Mouse (Mus musculus): ENCODE results near the gene Tmem72.

Gene Tmem72

DNA sequence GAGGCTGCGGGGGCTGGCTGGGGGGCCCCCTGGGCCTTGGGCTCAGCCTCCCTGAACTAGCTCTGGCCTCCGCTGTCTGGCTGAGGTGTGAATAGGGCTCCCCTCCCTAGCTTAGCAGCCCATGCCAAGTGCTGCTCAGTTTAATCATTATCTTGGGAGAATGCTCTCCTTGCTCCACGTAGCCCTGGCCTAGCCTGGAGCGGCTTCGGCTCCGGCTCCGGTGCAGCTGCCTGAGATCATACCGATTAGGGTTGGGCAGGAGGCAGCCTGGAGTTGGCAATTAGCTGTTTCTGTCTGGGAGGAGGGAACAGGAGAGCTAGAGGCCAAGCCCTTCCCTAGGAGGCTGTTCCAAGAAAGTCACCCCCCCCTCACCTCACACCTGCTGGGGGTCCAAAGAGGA is at the start of gene Tmem72:
Gene Tmem72 (minus strand): TSS at position 248 of the 400 bp plus-strand sequence.
- DNase-seq: no peak

DNA sequence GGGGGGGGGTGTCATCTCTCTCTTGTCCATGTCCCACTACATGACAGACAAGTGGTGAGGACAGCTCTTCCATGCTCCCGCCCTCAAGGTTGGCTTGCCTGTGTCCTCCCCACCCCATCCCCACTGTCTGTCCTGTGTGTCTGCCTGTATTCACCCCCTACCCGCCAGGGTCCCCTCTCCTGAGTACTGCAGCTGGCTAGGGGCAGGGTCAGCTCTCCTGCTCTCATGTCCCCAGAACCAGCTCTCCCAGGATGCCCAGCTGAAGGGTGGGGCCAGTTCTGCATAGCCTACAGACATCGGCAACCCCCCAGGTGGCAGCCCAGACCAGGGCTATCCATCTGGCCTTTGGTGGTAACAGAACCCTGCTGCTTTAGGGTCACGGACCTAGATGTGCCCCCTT is 47.8 kb upstream of the Tmem72 start:
- DNase-seq: no peak

DNA sequence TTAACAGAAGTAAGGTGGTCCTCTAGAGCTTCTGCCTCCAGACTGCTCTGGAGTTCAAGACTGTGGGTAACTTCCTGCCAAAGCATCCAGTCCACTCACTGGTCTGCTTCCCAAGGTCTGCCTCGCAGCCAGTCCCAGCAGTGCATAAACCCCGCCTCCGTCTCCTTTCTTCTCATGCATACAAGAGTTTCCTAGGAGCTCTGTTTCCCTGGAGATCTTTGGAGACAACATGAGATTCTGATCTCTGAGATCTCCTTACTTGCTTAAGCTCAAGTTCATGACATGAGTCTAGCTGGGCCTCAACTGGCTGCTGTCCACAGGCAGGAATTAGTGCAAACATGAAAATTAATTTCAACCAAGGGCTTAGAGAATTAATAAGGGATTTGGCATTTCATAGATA is 45.6 kb upstream of the Tmem72 start:
- DNase-seq: no peak

DNA sequence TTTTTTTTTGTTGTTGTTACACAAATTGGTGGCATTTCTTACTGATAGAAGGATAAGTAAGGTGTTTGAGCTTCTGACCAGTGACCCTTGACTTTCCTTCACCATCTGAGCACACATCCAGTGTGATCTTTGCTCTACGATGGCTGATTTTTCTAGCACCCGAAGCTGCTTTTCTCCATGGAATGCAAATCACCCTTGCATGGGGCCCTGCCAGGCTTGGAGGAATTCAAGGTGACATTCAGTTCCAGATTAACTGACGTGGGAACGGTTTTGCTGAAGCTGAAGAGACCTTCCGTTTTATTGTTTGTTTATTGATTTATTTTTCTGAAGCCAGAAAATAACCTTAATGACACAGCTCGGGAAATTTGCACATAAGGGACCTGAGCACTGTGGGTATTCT is 43.5 kb upstream of the Tmem72 start:
- DNase-seq: no peak

DNA sequence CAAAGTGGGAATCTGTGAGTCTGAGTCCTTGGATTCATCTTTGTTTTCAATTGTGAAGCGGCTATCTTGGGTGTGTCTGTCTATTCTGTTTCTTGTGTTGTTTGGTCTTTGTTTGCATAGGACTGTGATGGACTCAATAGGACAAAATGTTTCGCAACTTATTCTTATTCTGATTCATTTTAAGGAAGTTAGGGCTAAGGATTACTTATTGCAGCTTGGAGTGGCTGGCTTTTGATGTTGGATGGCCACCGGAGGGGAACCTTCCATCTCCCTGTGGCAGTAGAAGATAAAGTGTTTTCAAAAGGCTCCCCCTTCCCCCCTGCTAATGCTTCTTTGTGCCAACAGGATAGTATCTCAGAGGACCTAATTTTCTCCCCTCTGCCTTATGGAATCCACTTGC is 39.7 kb upstream of the Tmem72 start:
- DNase-seq: no peak

DNA sequence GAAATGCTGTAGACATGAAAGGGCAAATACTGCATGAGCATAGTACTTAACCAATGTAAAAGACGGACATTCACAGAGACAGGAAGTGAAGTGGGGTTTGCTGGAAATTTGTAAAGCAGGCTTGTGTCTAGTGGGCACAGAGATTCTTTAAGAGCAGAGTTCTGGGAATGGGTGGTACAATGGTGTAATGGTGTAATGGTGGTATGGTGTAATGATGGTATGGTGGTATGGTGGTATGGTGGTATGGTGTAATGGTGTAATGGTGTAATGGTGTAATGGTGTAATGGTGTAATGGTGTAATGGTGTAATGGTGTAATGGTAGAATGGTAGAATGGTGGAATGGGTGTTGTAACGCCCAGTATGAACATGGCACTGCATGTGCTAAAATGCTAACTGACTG is 21.3 kb upstream of the Tmem72 start:
- DNase-seq: no peak

DNA sequence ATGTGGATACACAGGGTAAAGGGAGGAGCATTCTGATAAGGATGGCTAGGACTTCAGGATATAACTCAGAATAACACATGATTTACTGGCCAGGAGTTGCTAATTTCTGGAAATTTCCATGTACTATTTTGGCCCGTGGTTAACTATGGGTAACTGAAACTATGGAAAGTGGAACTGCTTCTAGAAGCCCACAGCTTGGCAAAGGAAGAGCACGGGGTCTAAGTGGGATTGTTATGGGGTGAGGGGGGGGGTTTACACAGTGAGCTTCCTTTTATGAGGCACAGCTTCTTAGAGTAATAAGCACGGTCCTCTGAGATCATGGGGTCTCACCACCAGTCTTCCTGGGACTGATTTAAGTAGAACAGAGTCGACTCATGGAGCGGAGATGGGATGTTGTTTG is 18.6 kb upstream of the Tmem72 start:
- DNase-seq: no peak

DNA sequence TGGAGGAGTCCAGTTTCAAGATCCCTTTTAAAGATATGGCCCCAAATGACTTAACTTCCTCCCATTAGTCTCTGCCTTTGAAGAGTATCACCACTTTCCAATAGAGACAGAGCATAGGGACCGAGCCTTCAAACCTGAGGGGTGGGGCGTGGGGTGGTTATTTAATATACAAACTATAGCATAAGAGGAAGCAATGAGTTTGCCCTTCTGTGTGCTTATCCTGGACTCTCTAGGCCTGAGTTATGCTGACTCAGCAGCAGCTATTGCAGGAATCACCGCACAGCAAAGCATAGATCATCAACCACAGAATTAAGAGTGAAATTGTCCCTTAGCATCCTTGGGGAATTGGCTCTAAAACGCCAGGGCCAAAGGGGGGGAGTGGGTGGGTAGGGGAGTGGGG is 16.9 kb upstream of the Tmem72 start:
- DNase-seq: no peak

DNA sequence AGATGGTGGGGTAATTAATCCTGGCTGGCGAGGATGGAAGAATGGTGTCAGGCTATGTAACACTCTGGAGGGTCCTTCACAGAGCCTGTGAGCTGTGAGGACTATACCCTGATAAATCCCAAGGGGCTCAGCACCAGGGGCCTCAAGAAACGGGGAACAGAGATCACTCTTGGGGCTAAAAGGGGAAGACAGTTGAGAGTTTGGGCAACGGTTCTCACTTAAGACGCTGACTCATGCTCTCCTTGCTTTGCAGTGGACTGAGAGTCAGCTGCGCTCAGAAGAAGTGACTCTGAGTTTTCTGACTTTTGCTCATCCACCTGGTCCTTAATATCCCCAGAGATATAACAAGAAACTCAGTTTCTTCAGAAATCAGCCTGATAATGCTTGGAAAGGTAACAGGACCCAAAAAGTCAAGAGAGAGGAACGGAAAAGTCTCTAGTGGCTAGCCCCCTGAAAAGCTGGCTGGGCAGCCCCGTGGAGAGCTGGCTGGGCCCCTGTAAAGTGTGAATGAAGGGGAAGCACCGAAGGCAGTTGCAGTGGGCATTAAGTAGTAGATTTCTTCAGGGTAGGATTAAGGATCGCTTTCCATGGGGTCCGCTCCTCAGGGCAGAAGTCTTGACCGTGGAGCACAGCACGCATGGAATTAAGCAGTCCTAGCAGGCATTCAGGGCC is 7.9 kb upstream of the Tmem72 start:
- DNase-seq: no peak

DNA sequence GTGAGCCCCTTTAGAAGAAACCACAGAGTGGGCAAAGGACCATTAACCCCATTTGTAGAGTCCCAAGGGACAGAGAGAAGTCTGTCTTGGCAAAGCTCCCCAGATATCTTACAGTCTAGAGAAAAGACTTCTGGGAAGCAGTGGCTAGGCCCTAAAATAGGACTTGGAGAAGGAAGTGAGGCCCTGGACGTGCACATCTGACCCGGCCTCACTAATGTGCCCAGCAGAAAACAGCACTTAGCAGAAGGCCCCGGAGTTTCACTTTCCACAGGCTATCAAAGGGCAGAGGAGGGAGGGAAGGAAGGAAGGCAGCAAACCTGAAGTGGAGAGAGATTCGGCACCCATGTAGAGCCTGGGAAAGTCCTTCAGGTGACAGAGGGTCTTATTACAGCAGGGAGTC is 2.2 kb upstream of the Tmem72 start:
- no peak for DNase-seq

DNA sequence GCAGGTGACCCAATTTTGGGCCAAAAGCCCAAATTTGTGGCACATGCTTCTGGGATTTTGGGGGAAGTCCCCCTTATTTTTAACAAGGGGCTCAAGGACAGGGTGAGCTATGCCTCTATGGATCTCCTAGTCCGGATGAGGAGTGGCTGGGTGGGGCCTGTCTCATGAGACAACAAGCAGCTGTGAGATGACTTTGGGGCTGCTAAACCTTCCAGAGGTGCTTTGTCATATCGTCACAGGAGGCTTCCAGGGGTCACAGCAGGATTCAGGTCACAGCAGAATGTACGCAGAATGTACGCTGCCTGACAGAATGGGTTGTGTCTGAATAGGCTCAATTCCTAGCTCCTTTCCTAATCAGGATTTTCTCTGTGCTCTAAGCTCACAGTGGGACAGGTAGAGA is 1.6 kb upstream of the Tmem72 start:
- DNase-seq: no peak

DNA sequence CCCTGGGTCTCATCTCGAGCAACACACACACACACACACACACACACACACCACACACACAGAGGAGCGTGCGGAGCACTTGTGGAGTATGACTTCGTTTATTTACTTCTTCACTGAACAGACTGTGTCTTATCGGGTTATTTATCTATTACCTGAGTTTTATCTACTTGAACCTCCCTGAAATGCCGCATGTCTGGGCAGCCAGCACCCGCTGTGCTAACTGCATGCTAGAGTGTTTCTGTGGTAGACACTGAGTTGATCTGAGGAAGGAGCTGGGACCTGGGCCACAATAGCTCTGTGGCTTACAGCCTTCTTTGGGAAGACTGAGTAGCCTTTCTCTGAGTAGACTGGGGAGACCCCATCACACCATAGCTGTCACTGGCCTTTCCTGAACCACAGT is 1.1 kb upstream of the Tmem72 start:
- no peak for DNase-seq

DNA sequence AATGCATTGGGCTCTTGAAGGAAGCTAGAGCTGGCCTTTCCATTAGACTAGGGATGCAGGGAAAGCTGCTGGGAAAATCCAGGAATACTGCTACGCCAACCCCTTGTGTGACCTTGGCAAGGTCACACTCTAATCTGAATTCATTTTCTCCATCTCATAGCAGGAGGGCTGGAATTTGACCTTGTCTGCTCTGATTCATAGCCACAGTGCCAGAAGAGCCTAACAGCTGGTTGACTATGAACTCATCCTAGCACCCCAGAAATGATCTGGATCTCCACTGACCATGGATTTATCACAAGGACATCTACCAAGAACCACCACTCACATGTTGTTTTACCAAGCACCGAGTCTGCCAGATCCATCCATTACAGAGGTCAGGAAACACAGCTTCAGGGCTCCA is 1.5 kb downstream of the Tmem72 start:
- no peak for DNase-seq

DNA sequence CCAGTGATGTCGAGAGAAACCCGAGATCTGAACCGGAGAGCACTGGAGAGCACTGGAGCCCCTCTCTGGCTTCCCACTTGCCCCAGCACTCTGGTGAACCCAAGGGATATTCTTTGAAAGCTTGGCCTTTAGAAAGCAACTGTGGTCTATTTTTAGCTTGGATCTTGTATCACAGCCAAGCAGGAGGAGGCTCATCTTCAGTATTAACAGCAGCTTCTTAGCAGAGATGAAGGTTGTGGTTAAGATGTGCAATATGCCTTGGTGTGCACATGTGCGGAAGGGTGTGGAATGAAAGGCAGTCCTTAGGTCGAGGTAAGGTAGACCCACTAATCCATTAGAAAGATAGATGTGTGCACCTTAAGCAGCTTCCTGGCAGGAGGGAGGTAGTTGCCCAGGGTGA is 2.1 kb downstream of the Tmem72 start:
- DNase-seq: no peak

DNA sequence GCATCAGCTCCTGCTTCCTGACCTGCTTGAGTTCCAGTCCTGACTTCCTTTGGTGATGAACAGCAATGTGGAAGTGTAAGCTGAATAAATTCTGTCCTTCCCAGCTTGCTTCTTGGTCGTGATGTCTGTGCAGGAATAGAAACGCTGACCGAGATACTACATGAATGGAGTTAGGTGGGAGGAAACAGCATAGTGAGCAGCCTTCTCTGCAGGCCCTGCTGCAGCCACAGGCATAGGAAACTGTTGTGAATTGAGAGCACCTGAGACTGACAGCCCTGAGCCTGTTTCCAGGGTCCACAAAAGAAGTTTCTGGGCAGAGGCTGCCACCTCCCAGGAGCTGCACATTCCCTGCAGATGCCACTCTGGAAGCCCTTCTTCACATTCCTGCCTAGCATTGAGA is 2.7 kb downstream of the Tmem72 start:
- no peak for DNase-seq

DNA sequence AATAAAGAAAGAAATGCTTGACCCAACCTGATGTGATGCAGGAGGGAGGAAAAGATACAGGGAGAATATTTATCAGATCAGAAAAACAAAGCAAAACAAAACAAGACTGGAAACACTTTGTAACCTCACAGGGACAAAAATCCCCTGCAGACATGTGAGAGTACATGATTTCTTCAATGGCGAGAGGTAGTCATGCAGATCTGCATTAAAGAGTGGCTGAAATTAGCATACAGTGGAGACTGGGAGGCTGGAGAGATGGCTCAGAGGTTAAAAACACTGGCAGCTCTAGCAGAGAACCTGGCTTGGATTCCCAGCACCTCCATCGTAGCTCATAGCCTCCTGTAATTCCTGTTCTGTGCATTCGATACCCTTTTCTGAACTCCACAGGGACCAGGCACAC is 4.2 kb downstream of the Tmem72 start:
- DNase-seq: no peak

DNA sequence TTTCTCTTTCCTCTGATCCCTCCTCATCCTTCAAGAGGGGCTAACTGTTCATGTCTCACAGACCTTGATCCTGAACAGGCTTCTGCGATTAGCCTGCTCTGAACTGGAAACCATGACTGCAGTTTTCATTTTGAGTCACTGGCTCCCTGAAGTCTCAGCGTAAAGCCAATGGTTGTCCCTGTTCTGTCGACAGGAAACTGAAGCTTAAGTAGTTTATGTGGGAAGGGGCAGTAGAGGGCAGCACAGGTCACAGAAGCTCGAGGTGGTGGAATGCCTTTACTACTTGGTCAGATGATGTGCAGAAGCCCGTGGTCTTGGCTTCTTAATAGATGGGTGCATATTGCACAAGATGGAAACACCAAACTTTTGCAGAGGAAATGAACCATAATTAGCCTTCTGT is 4.7 kb downstream of the Tmem72 start:
- DNase-seq: no peak

DNA sequence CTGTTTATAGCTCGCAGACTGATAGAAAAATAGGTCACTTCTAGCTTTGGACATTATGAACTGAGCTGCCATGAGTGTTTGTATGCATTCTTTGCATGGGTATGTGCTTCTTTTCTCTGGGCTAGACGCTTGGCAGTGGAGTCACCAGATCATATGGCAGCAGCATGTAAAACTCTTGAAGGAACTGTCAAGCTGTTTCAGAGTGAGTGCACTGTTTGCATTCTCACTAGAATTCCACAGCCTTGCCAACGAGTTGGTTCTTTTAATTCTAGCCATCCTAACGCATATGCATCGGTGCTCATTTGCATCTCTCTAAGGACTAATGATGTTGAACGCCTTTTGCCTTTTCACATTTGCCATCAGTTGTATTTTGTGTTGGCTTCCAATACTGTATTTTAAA is 12.4 kb downstream of the Tmem72 start:
- no peak for DNase-seq

DNA sequence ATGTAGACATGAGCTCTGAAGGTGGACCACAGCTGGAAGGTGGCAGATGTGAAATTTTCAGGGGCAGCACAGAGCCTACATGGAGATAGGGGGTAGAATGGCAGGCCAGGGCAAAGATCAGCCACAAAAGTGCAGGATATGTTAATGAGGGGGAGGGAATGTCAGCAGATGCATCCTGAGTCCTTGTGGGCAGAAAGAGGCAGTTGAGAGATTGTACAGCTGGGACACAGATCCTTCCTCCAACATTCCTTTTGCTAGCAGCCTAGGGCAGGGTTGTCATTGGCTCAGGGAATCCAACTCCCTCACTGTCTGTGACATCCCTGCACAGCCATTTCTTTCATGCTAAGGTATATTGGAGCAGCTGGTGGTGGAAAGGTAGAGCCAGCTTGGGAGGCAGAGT is 15.9 kb downstream of the Tmem72 start:
- no peak for DNase-seq

DNA sequence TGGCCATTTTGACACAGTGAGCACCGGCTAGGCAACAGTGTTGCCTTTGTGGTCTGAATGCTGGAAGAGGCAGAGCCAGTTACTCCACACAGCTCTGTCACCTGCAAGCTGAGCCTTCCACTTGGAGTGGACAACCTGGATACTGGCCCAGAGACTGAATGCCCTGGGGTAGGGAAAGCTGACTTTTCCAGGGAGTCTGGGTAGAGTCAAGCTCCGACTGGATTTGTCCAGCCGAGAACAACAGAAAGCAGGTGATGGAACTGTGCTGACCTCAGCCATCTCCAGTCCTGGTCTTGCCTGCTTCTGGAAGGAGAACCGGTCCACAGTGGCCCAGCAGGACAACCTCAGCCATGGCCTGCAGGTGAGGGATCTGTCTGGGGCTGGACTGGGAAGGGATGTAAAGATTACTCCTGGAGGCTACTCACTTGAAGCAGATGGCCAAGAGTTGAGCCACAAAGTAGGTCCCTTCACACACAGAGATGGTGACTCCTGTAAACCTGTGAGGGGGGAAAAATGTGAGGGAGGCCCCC is 18.8 kb downstream of the Tmem72 start:
- DNase-seq: no peak

DNA sequence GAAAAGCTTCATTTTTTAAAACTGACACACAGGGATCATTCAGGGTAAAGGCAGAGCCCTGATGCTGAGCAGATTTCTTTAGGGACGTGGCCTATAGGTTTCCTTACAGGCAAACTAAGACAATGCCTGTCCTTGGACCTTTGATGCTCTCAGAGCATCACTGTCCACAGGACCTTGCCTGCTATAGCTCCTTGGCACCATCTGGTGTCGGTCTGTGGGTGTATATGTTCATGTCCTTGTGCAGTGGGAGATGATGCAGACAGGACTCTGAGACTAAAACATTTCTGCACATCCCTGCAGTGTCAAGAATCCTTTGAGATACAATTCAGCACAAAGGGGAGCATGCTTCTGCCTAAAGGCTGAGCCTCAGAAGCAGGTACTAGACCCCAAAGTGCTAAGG is 19.3 kb downstream of the Tmem72 start:
- DNase-seq: no peak

DNA sequence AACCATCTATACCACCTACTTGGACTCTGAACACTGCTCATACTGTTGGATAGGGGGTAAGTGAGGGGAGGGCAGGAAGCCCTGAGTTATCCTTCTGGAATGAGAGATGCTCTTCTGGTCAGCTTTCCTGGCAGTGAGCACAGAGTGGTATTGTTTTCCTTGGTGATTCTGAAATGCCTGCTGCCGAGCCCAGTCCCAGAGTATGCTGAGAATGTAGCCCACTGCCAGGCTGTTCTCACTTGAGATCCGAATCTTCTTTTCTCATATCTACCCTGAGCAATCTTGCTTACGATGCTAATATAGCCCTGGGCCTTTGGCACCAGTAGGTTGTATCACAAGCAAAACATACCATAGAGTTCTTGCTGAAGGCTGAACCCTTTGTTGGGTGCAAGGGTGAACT is 22.4 kb downstream of the Tmem72 start:
- no peak for DNase-seq

DNA sequence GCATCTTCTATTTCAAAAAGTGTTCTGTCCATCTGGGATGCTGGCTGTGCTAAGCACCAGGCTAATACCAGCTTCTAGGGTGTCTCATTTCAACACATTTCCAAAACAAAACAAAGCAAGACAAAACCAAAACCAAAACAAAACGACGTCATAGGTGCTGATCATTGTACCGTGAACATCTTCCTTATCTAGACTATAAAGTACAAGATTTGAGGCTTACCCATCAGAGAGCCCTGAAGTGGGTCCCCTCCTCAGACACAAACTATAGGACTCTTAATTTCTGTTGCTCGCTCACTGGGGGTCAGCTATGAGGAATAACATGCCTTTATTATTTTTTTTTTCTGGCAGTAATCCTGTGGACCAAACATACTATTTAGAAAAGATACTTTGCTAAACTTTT is 23.1 kb downstream of the Tmem72 start:
- no peak for DNase-seq

DNA sequence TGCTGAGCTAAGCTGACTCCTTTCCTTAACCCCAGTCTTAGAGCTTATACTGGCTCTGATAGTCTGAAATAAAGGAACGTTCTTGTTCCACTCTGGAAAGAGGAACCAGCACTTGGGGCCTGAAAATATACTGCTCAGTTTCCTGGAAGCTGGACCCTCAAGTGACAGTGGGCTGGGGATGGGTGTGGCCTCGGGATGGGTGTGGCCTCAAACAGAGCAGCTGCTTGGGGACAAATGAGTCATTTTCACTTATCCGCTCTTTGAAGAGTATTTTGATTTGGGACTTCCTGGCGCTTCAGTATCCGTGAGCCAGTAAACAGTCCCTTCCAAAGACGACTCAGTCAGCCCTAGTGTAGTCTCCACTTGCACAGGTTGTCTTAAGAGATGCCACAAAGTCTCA is 34.4 kb downstream of the Tmem72 start:
- peak; percentile 28 for DNase-seq

DNA sequence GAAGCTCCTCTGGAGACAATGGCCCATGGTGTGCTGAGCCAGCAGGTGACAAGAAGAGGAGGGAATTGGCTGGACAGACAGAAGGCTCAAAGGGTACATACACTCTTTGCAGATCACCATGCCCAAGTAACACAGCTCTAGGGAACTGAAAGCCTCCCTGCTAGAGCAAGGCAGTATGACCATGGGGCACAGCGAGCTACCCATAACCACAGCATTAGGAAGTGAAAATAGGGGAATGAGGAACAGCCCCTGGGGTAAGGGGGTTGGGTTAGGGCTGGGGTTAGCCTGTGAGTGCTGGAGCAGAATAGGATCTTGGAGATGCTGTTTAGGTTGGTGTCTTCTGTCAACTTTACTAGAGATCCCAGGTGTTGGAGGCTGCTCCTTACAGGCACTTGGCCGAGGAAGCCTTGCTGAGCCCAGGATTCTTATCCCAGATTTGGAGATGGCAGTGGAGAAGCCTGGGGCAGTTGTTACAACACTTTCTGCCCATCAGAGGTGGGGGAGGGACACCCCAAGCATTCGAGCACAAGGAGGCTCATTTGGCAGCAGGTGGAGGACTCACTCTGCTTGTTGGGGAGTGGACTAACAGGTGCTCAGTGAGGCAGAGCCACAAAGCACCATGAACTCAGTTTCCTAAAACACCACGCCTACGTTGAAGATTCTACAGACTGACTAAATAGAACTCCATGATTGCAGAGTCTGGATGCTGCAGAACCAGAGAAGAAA is 37.0 kb downstream of the Tmem72 start:
- DNase-seq: no peak

Measured in thymus, postnatal 14 days (tissue).